Mouse (Mus musculus) heart, adult 2 months (tissue): ENCODE data around the gene Esyt1.

ENCODE experiments used
- CTCF ChIP-seq: fragments of 200-600 bp; IDR thresholded peaks from 2 replicates; pipeline ENCODE4 v1.8.1; 2022; ENCODE audit warnings: antibody characterized with exemption, mild to moderate bottlenecking, moderate library complexity
- POLR2A ChIP-seq: fragments of 200-500 bp; IDR thresholded peaks from 2 replicates; pipeline ENCODE4 v1.6.1; 2011; ENCODE audit warnings: mild to moderate bottlenecking, low read depth, low read length, control low read depth; ENCODE audit not compliant: insufficient read depth

- TF ChIP-seq POLR2A (no peak; the same call in 1 of the 2 replicates), CTCF (no peak)
Measured at GRCm38 (mm10) chr10:128491495-128491894, 34.2 kb downstream of the Esyt1 start.
